Mouse (Mus musculus) heart, adult 2 months (tissue): ENCODE data around the gene Dbp.

Source experiments
- CTCF ChIP-seq: fragments of 200-600 bp; IDR thresholded peaks from 2 replicates; pipeline ENCODE4 v1.8.1; 2022; ENCODE audit warnings: antibody characterized with exemption, mild to moderate bottlenecking, moderate library complexity
- EP300 ChIP-seq: fragments of 200-500 bp; IDR thresholded peaks from 2 replicates; pipeline ENCODE4 v1.6.1; 2011; ENCODE audit warnings: low read depth, low read length, control low read depth; ENCODE audit not compliant: insufficient read depth
- POLR2A ChIP-seq: fragments of 200-500 bp; IDR thresholded peaks from 2 replicates; pipeline ENCODE4 v1.6.1; 2011; ENCODE audit warnings: mild to moderate bottlenecking, low read depth, low read length, control low read depth; ENCODE audit not compliant: insufficient read depth

GRCm38 (mm10) chr7:45701607-45702006 lies 3.3 kb upstream of the Dbp start:
- TF ChIP-seq CTCF (no peak), EP300 (no peak), POLR2A (no peak)
